Mouse (Mus musculus) forebrain, embryonic 12.5 days (tissue): ENCODE measurements around the gene Pnpla5. TPM values are rescaled to one million over a fixed set of nuclear protein-coding genes. Genes with fewer than 3 reads are reported as not detected.
"Not testable (repeated sequence)": the region's sequence is repeated elsewhere in the genome, so short reads cannot be mapped to it uniquely, and the experiment has no call there.

Experiments
- ATAC-seq: fragments of 200-750 bp; cut with Nextera tagmentation; 2 replicates; pipeline ENCODE4 v1.8.0; 2017; ENCODE audit warnings: moderate TSS enrichment; ENCODE audit not compliant: low FRiP score
- H3K27ac ChIP-seq: fragments of 300-500 bp; sonication (generic); 2 replicates; pipeline ENCODE4 v1.5.1; 2016; ENCODE audit warnings: mild to moderate bottlenecking
- H3K27me3 ChIP-seq: fragments of 300-500 bp; sonication (generic); 2 replicates; pipeline ENCODE4 v1.6.1; 2016; ENCODE audit warnings: mild to moderate bottlenecking
- H3K36me3 ChIP-seq: fragments of 300-500 bp; sonication (generic); replicated peaks from 2 replicates; pipeline ENCODE4 v1.6.1; 2016; ENCODE audit warnings: mild to moderate bottlenecking
- H3K4me1 ChIP-seq: fragments of 300-500 bp; sonication (generic); 2 replicates; pipeline ENCODE4 v1.6.1; 2016
- H3K4me2 ChIP-seq: fragments of 300-500 bp; sonication (generic); 2 replicates; pipeline ENCODE4 v1.6.1; 2016; ENCODE audit warnings: mild to moderate bottlenecking, moderate library complexity
- H3K4me3 ChIP-seq: fragments of 300-500 bp; sonication (generic); replicated peaks from 2 replicates; pipeline ENCODE4 v1.5.1; 2016; ENCODE audit warnings: mild to moderate bottlenecking
- H3K9ac ChIP-seq: fragments of 300-500 bp; sonication (generic); 2 replicates; pipeline ENCODE4 v1.6.1; 2016; ENCODE audit warnings: mild to moderate bottlenecking
- H3K9me3 ChIP-seq: fragments of 300-500 bp; sonication (generic); 2 replicates; pipeline ENCODE4 v1.6.1; 2016
- whole genome bisulfite sequencing: fragments of 180-500 bp; shearing (Covaris S2); methylation state at CpG from one replicate; pipeline ENCODE4 v1.1.7; 2016; 5-methylcytosine and 5-hydroxymethylcytosine counted together
- polyA plus RNA-seq: library from polyadenylated mRNA; unstranded; fragments of >200 nt; fragmentation: Nextera tagmentation; extraction: Ambion mirVana; gene quantifications from 2 replicates; pipeline ENCODE4 v1.2.1, GENCODE M21; 2016

Pnpla5 gene
- not detected in 2 replicates for polyA plus RNA-seq

DNA sequence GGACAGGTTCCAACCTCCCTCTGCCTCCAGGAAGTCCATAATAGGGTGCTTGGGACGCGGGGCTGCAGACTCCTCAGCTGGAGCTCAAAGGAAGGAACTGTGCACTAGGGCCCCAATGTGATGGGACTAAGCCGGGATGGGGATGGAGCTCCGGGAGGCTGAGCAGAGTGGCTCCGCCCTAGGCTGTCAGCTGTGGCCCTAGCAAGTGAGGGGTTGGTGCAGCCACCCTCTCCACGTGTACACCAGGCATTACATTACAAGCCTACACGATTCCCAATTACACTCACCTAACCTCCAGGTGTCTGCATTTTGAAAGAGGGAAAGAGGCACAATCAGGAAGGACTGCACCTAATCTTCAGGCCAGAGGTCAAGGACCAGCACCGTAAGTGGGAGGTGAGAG lies at the start of gene Pnpla5:
Pnpla5 (minus strand) TSS at position 101 of the 400 bp plus-strand sequence.
- H3K4me2 ChIP-seq, result no peak within 1 kb of the TSS

DNA sequence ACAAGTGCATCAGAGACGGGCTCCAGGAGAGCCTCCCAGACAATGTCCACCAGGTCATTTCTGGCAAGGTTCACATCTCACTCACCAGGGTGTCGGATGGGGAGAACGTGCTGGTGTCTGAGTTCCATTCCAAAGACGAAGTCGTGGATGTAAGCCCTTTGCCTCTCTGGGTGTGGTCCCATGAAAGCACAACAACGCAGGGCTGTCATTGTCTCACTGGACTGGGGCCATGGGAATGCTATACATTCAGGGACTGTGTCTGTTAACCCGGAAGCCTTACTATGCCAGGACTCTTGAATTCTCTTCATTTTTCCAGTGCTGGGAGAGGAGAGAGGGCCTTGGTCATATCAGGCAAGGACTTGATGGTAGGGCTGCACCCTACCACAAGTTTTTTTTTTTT lies 48.2 kb upstream of the Pnpla5 start:
- ATAC-seq, result no peak
- Histone ChIP-seq H3K27me3 (peaks cover 18% of the 10 kb centered on the region), H3K4me3 (no peak overlapping the region), H3K4me1 (peaks cover 24% of the 10 kb centered on the region), H3K9me3 (no peaks in the 10 kb centered on the region), H3K9ac (no peak overlapping the region), H3K36me3 (no peaks in the 10 kb centered on the region), H3K27ac (no peak overlapping the region), H3K4me2 (no peak overlapping the region)
- 87% methylated on average over 7 of the region's 7 CpGs for WGBS

More for the DNA sequence above, at the start of gene Pnpla5:
- Histone ChIP-seq H3K36me3 (no peaks in the 10 kb centered on the region), H3K4me3 (no peak within 1 kb of the TSS), H3K27me3 (no peaks in the 10 kb centered on the region), H3K9me3 (no peaks in the 10 kb centered on the region), H3K9ac (no peak within 1 kb of the TSS), H3K4me1 (no peaks in the 10 kb centered on the region), H3K27ac (no peak within 1 kb of the TSS)
- 67% methylated on average over 8 of the region's 8 CpGs for WGBS
- no peak for ATAC-seq

DNA sequence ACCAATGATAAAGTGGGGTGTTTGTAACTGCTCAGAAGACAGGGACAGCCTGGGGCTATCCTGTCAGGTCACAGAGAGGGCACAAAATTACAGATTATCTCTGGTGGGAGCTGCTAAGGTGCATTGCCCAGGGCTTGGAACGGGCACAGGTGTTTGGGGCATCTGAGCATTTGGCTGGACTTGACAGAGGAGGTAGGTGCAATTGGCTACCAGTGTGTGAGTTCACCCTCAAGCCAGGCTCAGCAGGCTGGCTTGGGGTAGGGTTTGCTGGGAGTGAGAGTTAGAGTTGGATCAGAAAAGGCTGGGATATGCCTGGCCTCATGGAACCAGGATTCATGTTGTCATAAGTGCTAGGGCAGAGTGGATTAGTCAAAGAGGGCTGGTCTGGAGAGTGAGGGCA lies 46.5 kb upstream of the Pnpla5 start:
- Histone ChIP-seq H3K4me2 (no peak overlapping the region), H3K4me1 (peaks cover 24% of the 10 kb centered on the region), H3K9ac (no peak overlapping the region)

DNA sequence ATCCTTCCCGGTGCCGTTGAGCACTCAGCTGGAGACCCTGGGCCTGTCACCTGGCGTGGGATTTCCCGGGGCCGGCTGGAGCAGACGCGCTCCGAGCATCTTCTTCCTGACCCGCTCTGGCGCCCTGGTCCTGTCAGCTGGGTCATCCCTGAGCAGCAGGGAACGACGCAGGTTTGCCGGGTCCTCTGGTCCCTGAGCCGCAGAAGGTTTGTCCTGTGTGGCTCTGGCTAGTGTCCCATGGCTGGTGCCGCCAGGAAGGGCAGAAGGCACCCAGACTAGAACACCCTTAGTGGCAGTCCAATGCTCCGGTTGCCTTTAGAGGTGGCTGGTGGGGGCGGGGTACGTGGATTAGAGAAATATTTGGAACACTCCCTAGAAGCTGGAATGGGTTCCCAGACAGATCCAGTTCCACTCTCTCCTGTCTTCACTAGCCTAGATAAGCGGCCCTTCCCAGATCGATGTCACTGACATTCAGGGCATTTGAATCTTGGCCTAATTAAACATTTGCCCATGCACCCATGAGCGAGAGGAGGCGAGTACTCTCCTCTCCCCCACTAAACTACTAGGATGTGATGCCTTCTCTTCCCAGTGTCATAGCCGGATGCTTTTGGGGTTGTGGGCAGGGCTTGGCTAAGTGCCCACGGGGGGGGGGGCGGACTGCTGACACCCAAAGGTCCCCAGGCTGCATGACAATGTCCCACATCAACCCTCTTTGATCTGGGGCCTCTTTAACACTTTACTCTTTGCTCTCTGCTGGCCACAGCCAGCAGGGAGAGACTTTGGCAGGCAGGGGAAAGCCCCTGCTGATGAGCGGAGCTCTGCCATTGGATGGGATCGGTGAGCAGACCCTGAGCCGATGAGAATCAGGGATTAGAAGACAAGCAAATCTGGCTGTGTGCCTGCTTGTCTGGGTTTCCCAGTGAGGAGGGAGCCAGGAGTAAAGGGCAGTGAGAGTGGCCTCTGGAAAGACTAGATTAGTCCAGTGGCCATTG lies 45.5 kb upstream of the Pnpla5 start:
- Histone ChIP-seq H3K27me3 (peaks cover 21% of the 10 kb centered on the region), H3K36me3 (no peaks in the 10 kb centered on the region), H3K9ac (peak overlapping the region; percentile 62), H3K4me1 (peaks cover 24% of the 10 kb centered on the region), H3K9me3 (no peaks in the 10 kb centered on the region), H3K4me3 (peak overlapping the region; percentile 56), H3K27ac (peak overlapping the region; percentile 59), H3K4me2 (peak overlapping the region; percentile 99)
- ATAC-seq, result peak; percentile 2; the same call in 1 of the 2 replicates
- 1% methylated on average over 28 of the region's 28 CpGs for WGBS

More for the DNA sequence above, 46.5 kb upstream of the Pnpla5 start:
- WGBS, result 69% methylated on average over 1 of the region's 1 CpGs
- no peaks in the 10 kb centered on the region for H3K9me3 ChIP-seq
- H3K4me3 ChIP-seq, result no peak overlapping the region
- no peak overlapping the region for H3K27ac ChIP-seq
- no peak for ATAC-seq
- H3K27me3 ChIP-seq, result peaks cover 21% of the 10 kb centered on the region
- H3K36me3 ChIP-seq, result no peaks in the 10 kb centered on the region

DNA sequence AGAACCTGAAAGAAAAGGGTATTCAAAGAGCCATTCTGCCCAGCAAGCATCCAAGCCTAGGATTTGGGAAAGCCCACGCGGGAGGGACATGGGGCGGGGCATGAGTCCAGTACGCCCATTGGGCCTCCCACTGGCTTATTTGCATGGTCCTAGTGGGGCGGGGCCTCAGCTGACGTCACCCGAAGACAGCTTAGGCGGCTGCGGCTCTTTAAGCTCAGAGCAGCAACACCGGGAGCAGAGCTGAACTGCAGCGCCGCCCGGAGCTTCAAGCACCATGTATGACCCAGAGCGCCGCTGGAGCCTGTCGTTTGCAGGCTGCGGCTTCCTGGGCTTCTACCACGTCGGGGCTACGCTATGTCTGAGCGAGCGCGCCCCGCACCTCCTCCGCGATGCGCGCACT lies 44.6 kb upstream of the Pnpla5 start, which contains the start of gene Pnpla3:
Pnpla3 (plus strand) TSS at position 238 of the 400 bp plus-strand sequence.
- Histone ChIP-seq H3K9ac (peak within 1 kb of the TSS; percentile 62), H3K27me3 (peaks cover 21% of the 10 kb centered on the region), H3K4me1 (peaks cover 24% of the 10 kb centered on the region), H3K4me2 (peak within 1 kb of the TSS; percentile 99), H3K4me3 (peak within 1 kb of the TSS; percentile 56), H3K27ac (peak within 1 kb of the TSS; percentile 59), H3K36me3 (no peaks in the 10 kb centered on the region), H3K9me3 (no peaks in the 10 kb centered on the region)
- peak; percentile 98 for ATAC-seq
- WGBS, result under 1% methylated on average over 28 of the region's 28 CpGs

DNA sequence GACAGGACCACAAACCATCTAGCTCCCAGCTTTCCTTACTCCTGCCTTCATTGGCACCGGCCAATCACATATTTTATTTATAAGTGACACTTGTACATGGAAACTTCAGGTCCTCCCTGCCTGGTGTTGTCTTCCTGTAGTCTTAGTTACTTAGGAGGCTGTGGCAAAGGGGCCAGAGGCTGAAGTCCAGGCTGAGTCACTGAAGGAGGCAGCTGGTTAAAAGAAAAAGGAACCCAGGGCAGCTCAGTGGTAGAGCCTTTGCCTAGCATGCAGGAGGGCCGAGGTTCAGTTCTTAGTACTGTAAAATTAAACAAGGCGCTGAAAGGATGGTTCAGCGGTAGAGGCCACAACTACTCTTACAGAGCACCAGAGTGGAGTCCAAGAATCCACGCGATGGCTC lies 43.8 kb upstream of the Pnpla5 start:
- no peak overlapping the region for H3K27ac ChIP-seq
- H3K27me3 ChIP-seq, result peaks cover 21% of the 10 kb centered on the region
- no peak overlapping the region for H3K4me3 ChIP-seq
- 72% methylated on average over 6 of the region's 6 CpGs for WGBS
- H3K4me2 ChIP-seq, result peak overlapping the region; percentile 99; the same call in 1 of the 2 replicates
- H3K9me3 ChIP-seq, result no peaks in the 10 kb centered on the region
- H3K36me3 ChIP-seq, result no peaks in the 10 kb centered on the region
- no peak overlapping the region for H3K9ac ChIP-seq
- peaks cover 24% of the 10 kb centered on the region for H3K4me1 ChIP-seq
- no peak for ATAC-seq

DNA sequence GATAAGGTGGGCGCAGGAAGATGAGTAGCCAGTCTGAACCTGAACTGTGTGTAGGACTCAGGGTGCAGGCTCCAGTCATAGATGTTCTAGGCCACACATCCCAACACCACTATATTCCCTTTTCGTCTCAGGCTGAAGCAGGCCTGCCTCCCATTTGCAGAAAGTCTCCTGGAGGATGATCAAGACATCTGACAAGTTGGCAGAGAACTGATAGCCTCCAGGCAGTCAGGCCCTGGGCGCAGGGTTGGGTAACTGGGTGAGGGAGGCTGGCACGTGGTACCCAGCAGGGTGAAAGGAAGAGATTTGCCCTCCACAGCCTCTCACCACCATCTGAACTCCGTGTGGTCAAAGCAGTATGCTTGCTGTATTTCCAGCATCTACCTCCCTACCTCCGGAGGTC lies 38.9 kb upstream of the Pnpla5 start:
- Histone ChIP-seq H3K4me3 (no peak overlapping the region), H3K9ac (no peak overlapping the region), H3K4me1 (no peaks in the 10 kb centered on the region), H3K9me3 (no peaks in the 10 kb centered on the region), H3K27me3 (peaks cover 3% of the 10 kb centered on the region; the same call in 1 of the 2 replicates), H3K36me3 (no peaks in the 10 kb centered on the region), H3K27ac (no peak overlapping the region), H3K4me2 (no peak overlapping the region)
- ATAC-seq, result no peak
- WGBS, result 81% methylated on average over 6 of the region's 6 CpGs

DNA sequence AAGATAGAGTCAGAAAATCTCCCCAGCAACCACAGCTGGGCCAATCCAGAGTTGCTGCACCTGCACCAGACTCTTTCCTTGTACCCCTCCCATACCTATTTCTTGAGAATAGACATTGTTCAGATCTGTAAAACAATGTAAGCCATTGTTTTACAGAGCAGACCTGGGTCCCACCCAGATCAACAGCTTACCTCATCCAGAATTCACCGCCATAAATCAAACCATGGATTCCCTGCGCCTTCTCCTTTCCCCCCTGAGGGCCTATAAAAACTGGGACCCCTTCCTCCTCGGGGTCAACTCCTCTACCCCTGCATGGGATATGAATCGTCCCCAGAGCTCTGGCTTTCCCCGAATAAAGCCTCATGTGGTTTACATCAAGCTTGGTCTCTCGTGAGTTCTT lies 34.6 kb upstream of the Pnpla5 start:
- H3K4me3 ChIP-seq, H3K36me3 ChIP-seq, H3K4me2 ChIP-seq, H3K9me3 ChIP-seq, H3K4me1 ChIP-seq, H3K9ac ChIP-seq, H3K27ac ChIP-seq, ATAC-seq, H3K27me3 ChIP-seq: not testable (repeated sequence)
- WGBS, result 88% methylated on average over 6 of the region's 6 CpGs

DNA sequence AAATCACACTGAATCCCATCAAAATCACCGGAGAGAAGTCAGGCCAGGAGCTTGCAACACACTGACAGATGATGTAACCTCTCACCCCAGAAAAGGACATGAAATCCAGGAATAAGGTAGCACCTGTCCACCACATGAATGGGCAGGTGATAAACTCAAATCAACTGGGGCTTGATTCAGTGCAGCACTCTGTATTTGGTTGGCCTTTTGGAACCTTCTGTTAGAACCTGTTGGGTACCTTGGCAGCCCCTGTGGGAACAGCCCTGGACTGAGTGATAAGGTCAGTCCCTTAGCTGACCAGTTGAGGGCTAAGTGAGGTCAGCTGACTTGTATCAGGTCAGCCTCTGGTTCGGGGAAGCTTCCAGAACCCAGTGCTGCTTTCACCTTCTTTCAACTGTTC lies 33.2 kb upstream of the Pnpla5 start:
- no peak for ATAC-seq
- WGBS, result 96% methylated on average over 2 of the region's 2 CpGs

DNA sequence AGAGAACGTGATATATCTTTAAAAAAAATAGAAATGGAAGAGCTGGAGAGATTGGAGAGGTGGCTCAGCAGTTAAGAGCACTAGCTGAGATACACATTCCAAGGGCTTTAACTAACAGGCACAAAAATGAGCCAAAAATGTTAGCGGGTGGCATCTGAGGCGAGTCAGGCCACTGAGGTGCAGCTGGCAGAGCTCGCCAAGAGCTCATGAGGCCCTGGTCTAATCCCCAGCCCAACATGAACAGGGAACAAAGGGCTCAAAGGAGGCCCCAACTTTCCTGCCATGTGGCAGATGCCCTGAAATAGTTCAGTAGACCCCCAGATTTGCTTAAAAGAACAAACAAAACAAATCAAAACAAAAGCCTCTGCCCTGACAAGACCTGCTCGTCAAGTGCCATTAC lies 18.0 kb upstream of the Pnpla5 start:
- WGBS, result 38% methylated on average over 5 of the region's 5 CpGs
- H3K9ac ChIP-seq, result no peak overlapping the region
- no peak overlapping the region for H3K4me3 ChIP-seq
- peaks cover 26% of the 10 kb centered on the region for H3K4me1 ChIP-seq
- 0 out of 2 replicates have a peak overlapping the region, but pooled peaks have one; percentile 13 for H3K27ac ChIP-seq
- no peaks in the 10 kb centered on the region for H3K9me3 ChIP-seq
- H3K4me2 ChIP-seq, result no peak overlapping the region
- no peaks in the 10 kb centered on the region for H3K27me3 ChIP-seq
- no peak for ATAC-seq
- H3K36me3 ChIP-seq, result no peaks in the 10 kb centered on the region

More for the DNA sequence above, 33.2 kb upstream of the Pnpla5 start:
- Histone ChIP-seq H3K36me3 (no peaks in the 10 kb centered on the region), H3K27me3 (no peaks in the 10 kb centered on the region), H3K4me1 (no peaks in the 10 kb centered on the region), H3K27ac (no peak overlapping the region), H3K9me3 (no peaks in the 10 kb centered on the region), H3K4me3 (no peak overlapping the region), H3K9ac (no peak overlapping the region), H3K4me2 (no peak overlapping the region)

DNA sequence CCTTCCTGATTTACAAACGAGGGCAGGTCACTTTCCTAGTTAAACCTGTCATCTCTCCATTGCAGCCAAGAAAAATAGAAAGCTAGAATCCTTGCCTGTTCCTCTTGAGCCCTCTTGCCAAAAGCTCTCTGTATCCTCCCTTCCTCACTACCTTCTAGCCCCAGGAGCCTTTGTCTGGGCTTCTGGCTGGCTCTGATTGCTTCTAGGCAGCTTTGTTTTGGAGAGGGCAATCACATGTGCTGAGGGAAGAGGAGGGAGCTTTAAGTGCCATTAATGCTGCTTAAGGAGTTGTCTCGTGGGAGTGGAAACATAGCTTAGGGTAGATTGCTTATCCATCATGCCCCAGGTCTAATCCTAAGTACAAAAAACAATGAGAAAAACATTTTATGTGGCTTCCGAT lies 17.1 kb upstream of the Pnpla5 start:
- H3K36me3 ChIP-seq, result no peaks in the 10 kb centered on the region
- ATAC-seq, result no peak
- peaks cover 26% of the 10 kb centered on the region for H3K4me1 ChIP-seq
- H3K27me3 ChIP-seq, result no peaks in the 10 kb centered on the region
- no peak overlapping the region for H3K4me3 ChIP-seq
- 45% methylated on average over 3 of the region's 3 CpGs for WGBS
- no peak overlapping the region for H3K27ac ChIP-seq
- no peaks in the 10 kb centered on the region for H3K9me3 ChIP-seq
- H3K9ac ChIP-seq, result no peak overlapping the region
- H3K4me2 ChIP-seq, result no peak overlapping the region

DNA sequence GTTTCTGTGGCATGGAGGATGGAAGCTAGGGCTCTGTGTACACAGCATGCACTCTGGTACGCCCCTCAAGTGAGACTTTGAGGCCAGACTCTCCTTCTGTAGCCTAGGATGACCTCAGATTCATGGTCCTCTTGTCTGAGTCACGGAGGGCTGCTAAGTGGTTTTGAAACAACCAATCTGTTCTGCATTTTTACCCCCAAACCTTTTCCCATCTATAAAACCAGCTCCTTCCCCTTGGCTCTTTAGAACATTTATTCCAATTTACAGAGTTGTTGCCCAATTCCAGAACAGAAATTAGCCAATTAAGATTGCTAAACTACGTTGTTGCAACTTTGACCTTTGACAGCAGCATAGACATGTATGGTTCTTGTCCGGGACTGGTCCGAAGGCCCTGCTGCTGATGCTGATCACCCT lies 16.6 kb upstream of the Pnpla5 start:
- no peaks in the 10 kb centered on the region for H3K9me3 ChIP-seq
- no peak overlapping the region for H3K9ac ChIP-seq
- H3K4me1 ChIP-seq, result peaks cover 26% of the 10 kb centered on the region
- no peaks in the 10 kb centered on the region for H3K27me3 ChIP-seq
- H3K27ac ChIP-seq, result no peak overlapping the region
- H3K4me3 ChIP-seq, result no peak overlapping the region
- no peaks in the 10 kb centered on the region for H3K36me3 ChIP-seq
- 88% methylated on average over 5 of the region's 5 CpGs for WGBS
- ATAC-seq, result no peak
- H3K4me2 ChIP-seq, result no peak overlapping the region
